Mouse (Mus musculus) liver, adult 2 months (tissue): ENCODE measurements at regions not wholly inside any gene's neighbourhood (a gene's known extent, or its start where the extent isn't known, plus 50 kb on each side); places are given as distances from the start of the nearest gene placed in this dataset.

Source experiments
- CTCF ChIP-seq: fragments of 200-500 bp; IDR thresholded peaks from 2 replicates; pipeline ENCODE4 v1.5.1; 2011; ENCODE audit warnings: low read depth, low read length, control low read depth
- POLR2A ChIP-seq: fragments of 200-500 bp; IDR thresholded peaks from 2 replicates; pipeline ENCODE4 v1.6.1; 2011; ENCODE audit warnings: low read length, control low read depth; ENCODE audit not compliant: insufficient read depth; ENCODE audit errors: extremely low read depth

DNA sequence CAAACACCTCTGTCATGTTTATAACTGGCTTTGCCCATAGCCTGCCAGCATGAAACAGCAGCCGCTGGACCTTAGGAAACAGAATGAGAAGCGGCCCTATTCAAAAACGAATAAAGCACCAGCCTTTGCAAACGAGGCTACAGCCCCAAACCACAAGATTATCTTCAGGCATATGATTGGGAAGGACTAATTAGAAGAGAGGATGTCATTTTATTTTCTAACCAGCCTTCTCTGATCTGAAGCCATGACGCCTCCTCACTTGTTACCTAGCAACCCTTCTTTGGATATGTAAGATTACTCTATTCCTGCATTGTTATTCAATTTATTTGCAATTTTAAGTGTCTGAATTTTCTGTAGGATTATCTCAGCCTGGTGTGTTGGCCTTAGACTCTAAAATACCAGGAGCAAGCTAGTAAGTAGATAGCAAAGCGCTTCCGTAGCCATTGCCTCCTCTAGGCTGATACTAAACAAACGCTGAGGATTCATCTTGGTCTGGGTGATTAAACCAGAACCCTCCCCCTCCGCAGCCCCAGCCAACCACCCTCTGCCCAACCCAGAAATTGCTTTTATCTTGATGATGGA, 390.0 kb upstream of the Acvr2a start:
- no peak for TF ChIP-seq CTCF
- TF ChIP-seq POLR2A = no peak
